Mouse (Mus musculus) olfactory bulb, adult 2 months (tissue): ENCODE results near the gene Ankrd27.

Experiments
- CTCF ChIP-seq: fragments of 200-500 bp; IDR thresholded peaks from 2 replicates; pipeline ENCODE4 v1.5.1; 2012; ENCODE audit warnings: low read depth, mild to moderate bottlenecking, low read length, moderate library complexity; ENCODE audit not compliant: insufficient read depth
- POLR2A ChIP-seq: fragments of 200-500 bp; IDR thresholded peaks from 2 replicates; pipeline ENCODE4 v1.6.1; 2012; ENCODE audit warnings: mild to moderate bottlenecking, low read depth, low read length, moderate library complexity; ENCODE audit not compliant: insufficient read depth

DNA sequence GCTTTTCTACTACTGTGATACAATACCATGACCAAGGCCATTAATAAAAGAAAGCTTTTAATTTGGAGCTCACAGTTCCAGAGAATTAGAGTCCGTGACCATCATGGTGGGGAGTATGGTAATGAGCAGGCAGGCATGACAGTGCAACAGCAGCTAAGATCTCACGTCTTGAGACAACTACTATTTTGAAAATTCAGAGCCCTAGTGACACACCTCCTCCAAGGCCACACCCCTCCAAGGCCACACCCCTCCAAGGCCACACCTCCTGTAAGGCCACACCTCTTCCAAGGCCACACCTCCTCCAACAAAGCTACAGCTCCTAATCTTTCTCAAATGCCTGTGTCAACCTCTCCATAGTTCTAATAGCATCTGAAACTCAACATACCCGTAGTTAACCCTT is 63.0 kb downstream of the Ankrd27 start:
- TF ChIP-seq POLR2A = no peak
- no peak for TF ChIP-seq CTCF
